Mouse (Mus musculus) hindbrain, embryonic 14.5 days (tissue): ENCODE data around the gene Phactr1. TPM values are rescaled to one million over a fixed set of nuclear protein-coding genes. Genes with fewer than 3 reads are reported as not detected.

Experiments
- ATAC-seq: fragments of 200-750 bp; cut with Nextera tagmentation; 2 replicates; pipeline ENCODE4 v1.8.0; 2017; ENCODE audit warnings: moderate number of reproducible peaks, mild to moderate bottlenecking, moderate TSS enrichment, moderate library complexity; ENCODE audit not compliant: low FRiP score
- DNase-seq: peaks from one replicate; pipeline ENCODE4 v3.0.0-alpha.2; 2015; ENCODE audit warnings: low spot score
- H3K27ac ChIP-seq: fragments of 300-500 bp; sonication (generic); 2 replicates; pipeline ENCODE4 v1.5.1; 2014; ENCODE audit warnings: mild to moderate bottlenecking, moderate library complexity
- H3K27me3 ChIP-seq: fragments of 300-500 bp; sonication (generic); 2 replicates; pipeline ENCODE4 v1.6.1; 2014; ENCODE audit warnings: mild to moderate bottlenecking, low read length, mixed read lengths; ENCODE audit not compliant: control insufficient read depth, insufficient read depth
- H3K36me3 ChIP-seq: fragments of 300-500 bp; sonication (generic); replicated peaks from 2 replicates; pipeline ENCODE4 v1.6.1; 2014; ENCODE audit not compliant: control insufficient read depth, insufficient read depth
- H3K4me1 ChIP-seq: fragments of 300-500 bp; sonication (generic); replicated peaks from 2 replicates; pipeline ENCODE4 v1.6.1; 2014; ENCODE audit warnings: antibody characterized with exemption, low read length, mixed read lengths; ENCODE audit not compliant: control insufficient read depth, insufficient read depth
- H3K4me2 ChIP-seq: fragments of 300-500 bp; sonication (generic); replicated peaks from 2 replicates; pipeline ENCODE4 v1.6.1; 2014; ENCODE audit warnings: mild to moderate bottlenecking, moderate library complexity
- H3K4me3 ChIP-seq: fragments of 300-500 bp; sonication (generic); replicated peaks from 2 replicates; pipeline ENCODE4 v1.5.1; 2014; ENCODE audit warnings: mild to moderate bottlenecking, low read length
- H3K9ac ChIP-seq: fragments of 300-500 bp; sonication (generic); 2 replicates; pipeline ENCODE4 v1.6.1; 2014
- H3K9me3 ChIP-seq: fragments of 300-500 bp; sonication (generic); 2 replicates; pipeline ENCODE4 v1.6.1; 2016; ENCODE audit warnings: low read length; ENCODE audit not compliant: control insufficient read depth
- WGBS: fragments of 180-500 bp; shearing (Covaris S2); extraction: QIAGEN DNeasy Blood & Tissue Kit; methylation state at CpG from one replicate; pipeline ENCODE4 v1.1.7; 2014; 5-methylcytosine and 5-hydroxymethylcytosine counted together
- polyA plus RNA-seq: library from polyadenylated mRNA; unstranded; fragments of >200 nt; fragmentation: Nextera tagmentation; extraction: Ambion mirVana; gene quantifications from 2 replicates; pipeline ENCODE4 v1.2.1, GENCODE M21; 2014

Gene Phactr1
- polyA plus RNA-seq, 1 experiment from 2014 or later: 56.6 TPM

GRCm38 (mm10) chr13:42709148-42709547 lies 28.7 kb downstream of the Phactr1 start:
- peaks cover 18% of the 10 kb centered on the region for H3K4me1 ChIP-seq
- 4% methylated on average over 11 of the region's 11 CpGs for WGBS
- H3K36me3 ChIP-seq: no peaks in the 10 kb centered on the region
- peak overlapping the region; percentile 86 for H3K27ac ChIP-seq
- H3K9ac ChIP-seq: peak overlapping the region; percentile 92
- DNase-seq: peak; percentile 49
- no peaks in the 10 kb centered on the region for H3K9me3 ChIP-seq
- no peaks in the 10 kb centered on the region for H3K27me3 ChIP-seq
- ATAC-seq: peak; percentile 73
- H3K4me2 ChIP-seq: peak overlapping the region; percentile 53
- peak overlapping the region; percentile 60 for H3K4me3 ChIP-seq

GRCm38 (mm10) chr13:42709611-42710331 lies 29.3 kb downstream of the Phactr1 start:
- Histone ChIP-seq H3K27ac (peak overlapping the region; percentile 86), H3K27me3 (no peaks in the 10 kb centered on the region), H3K4me3 (peak overlapping the region; percentile 60), H3K4me1 (peaks cover 18% of the 10 kb centered on the region), H3K4me2 (peak overlapping the region; percentile 53), H3K36me3 (no peaks in the 10 kb centered on the region), H3K9ac (peak overlapping the region; percentile 92), H3K9me3 (no peaks in the 10 kb centered on the region)
- DNase-seq (peak; percentile 53), ATAC-seq (peak; percentile 90)
- under 1% methylated on average over 39 of the region's 39 CpGs for WGBS

- Histone ChIP-seq H3K4me2 (peak overlapping the region; percentile 53), H3K36me3 (no peaks in the 10 kb centered on the region), H3K27ac (no peak overlapping the region), H3K27me3 (no peaks in the 10 kb centered on the region), H3K4me3 (no peak overlapping the region), H3K9me3 (no peaks in the 10 kb centered on the region), H3K9ac (no peak overlapping the region), H3K4me1 (peaks cover 18% of the 10 kb centered on the region)
- peak; percentile 66 for DNase-seq
- no peak for ATAC-seq
- 37% methylated on average over 2 of the region's 2 CpGs for WGBS
Measured at GRCm38 (mm10) chr13:42711510-42711909, 31.1 kb downstream of the Phactr1 start.

GRCm38 (mm10) chr13:42719401-42719800 lies 39.0 kb downstream of the Phactr1 start:
- Histone ChIP-seq H3K27me3 (no peaks in the 10 kb centered on the region), H3K4me2 (no peak overlapping the region), H3K36me3 (peaks cover 4% of the 10 kb centered on the region), H3K9me3 (no peaks in the 10 kb centered on the region), H3K4me1 (peaks cover 6% of the 10 kb centered on the region), H3K4me3 (no peak overlapping the region), H3K27ac (0 out of 2 replicates have a peak overlapping the region, but pooled peaks have one; percentile 39), H3K9ac (no peak overlapping the region)
- 12% methylated on average over 9 of the region's 9 CpGs for WGBS
- no peak for DNase-seq
- no peak for ATAC-seq

GRCm38 (mm10) chr13:42720135-42720534 lies 39.7 kb downstream of the Phactr1 start:
- no peak overlapping the region for H3K27ac ChIP-seq
- no peak for ATAC-seq

GRCm38 (mm10) chr13:42720648-42721047 lies 40.2 kb downstream of the Phactr1 start:
- H3K9me3 ChIP-seq: no peaks in the 10 kb centered on the region
- H3K27ac ChIP-seq: no peak overlapping the region
- peaks cover 9% of the 10 kb centered on the region for H3K4me1 ChIP-seq
- no peak overlapping the region for H3K4me3 ChIP-seq
- no peak for ATAC-seq
- no peak overlapping the region for H3K9ac ChIP-seq
- H3K27me3 ChIP-seq: no peaks in the 10 kb centered on the region
- DNase-seq: no peak
- 19% methylated on average over 1 of the region's 1 CpGs for WGBS
- no peak overlapping the region for H3K4me2 ChIP-seq
- H3K36me3 ChIP-seq: peaks cover 4% of the 10 kb centered on the region

More at GRCm38 (mm10) chr13:42720135-42720534, 39.7 kb downstream of the Phactr1 start:
- H3K36me3 ChIP-seq: peaks cover 4% of the 10 kb centered on the region
- 35% methylated on average over 4 of the region's 4 CpGs for WGBS
- no peaks in the 10 kb centered on the region for H3K27me3 ChIP-seq
- H3K4me2 ChIP-seq: no peak overlapping the region
- H3K9ac ChIP-seq: no peak overlapping the region
- H3K4me3 ChIP-seq: no peak overlapping the region
- no peak for DNase-seq
- no peaks in the 10 kb centered on the region for H3K9me3 ChIP-seq
- H3K4me1 ChIP-seq: peaks cover 6% of the 10 kb centered on the region

- 92% methylated on average over 3 of the region's 3 CpGs for WGBS
Measured at GRCm38 (mm10) chr13:42724011-42724410, 43.6 kb downstream of the Phactr1 start.

GRCm38 (mm10) chr13:42725709-42726231 lies 45.3 kb downstream of the Phactr1 start:
- peaks cover 5% of the 10 kb centered on the region; the same call in 1 of the 2 replicates for H3K4me1 ChIP-seq
- ATAC-seq: 0 out of 2 replicates have a peak, but pooled peaks have one; percentile 53
- H3K27me3 ChIP-seq: no peaks in the 10 kb centered on the region
- DNase-seq: no peak
- no peaks in the 10 kb centered on the region for H3K9me3 ChIP-seq
- H3K36me3 ChIP-seq: peaks cover 6% of the 10 kb centered on the region; the same call in 1 of the 2 replicates
- no peak overlapping the region for H3K4me3 ChIP-seq
- 53% methylated on average over 7 of the region's 7 CpGs for WGBS
- no peak overlapping the region for H3K9ac ChIP-seq
- no peak overlapping the region for H3K4me2 ChIP-seq
- no peak overlapping the region for H3K27ac ChIP-seq

More at GRCm38 (mm10) chr13:42724011-42724410, 43.6 kb downstream of the Phactr1 start:
- Histone ChIP-seq H3K9me3 (no peaks in the 10 kb centered on the region), H3K36me3 (peaks cover 6% of the 10 kb centered on the region; the same call in 1 of the 2 replicates), H3K4me3 (no peak overlapping the region), H3K9ac (no peak overlapping the region), H3K4me1 (peaks cover 9% of the 10 kb centered on the region), H3K4me2 (no peak overlapping the region), H3K27ac (no peak overlapping the region), H3K27me3 (no peaks in the 10 kb centered on the region)
- ATAC-seq (no peak), DNase-seq (no peak)

- 81% methylated on average over 5 of the region's 5 CpGs for WGBS
- H3K36me3 ChIP-seq: no peaks in the 10 kb centered on the region
- H3K9me3 ChIP-seq: no peaks in the 10 kb centered on the region
- H3K4me2 ChIP-seq: no peak overlapping the region
- no peak overlapping the region for H3K4me3 ChIP-seq
- H3K27me3 ChIP-seq: no peaks in the 10 kb centered on the region
- no peak for ATAC-seq
- H3K9ac ChIP-seq: no peak overlapping the region
- H3K27ac ChIP-seq: no peak overlapping the region
- no peaks in the 10 kb centered on the region for H3K4me1 ChIP-seq
- DNase-seq: no peak
Measured at GRCm38 (mm10) chr13:42737486-42737885, 57.1 kb downstream of the Phactr1 start.
